Mouse (Mus musculus): ENCODE data around the gene 1700092M07Rik. TPM values are rescaled to one million over a fixed set of nuclear protein-coding genes. Genes with fewer than 3 reads are reported as not detected.
A peak's percentile ranks its signal among the peaks of the same experiment; 100 is the strongest.

1700092M07Rik gene
- polyA plus RNA-seq, 1 experiment from 2014 or later, result 1.7 TPM

GRCm38 (mm10) chr19:8706132-8706667 is 34.3 kb upstream of the 1700092M07Rik start:
- Histone ChIP-seq H3K4me2 (no peak overlapping the region), H3K27me3 (replicated peaks; ENCODE audit: control insufficient read depth, insufficient read depth, low read length) (no peaks in the 10 kb centered on the region), H3K9ac (ENCODE audit: low read depth, low read length) (no peak overlapping the region), H3K4me3 (ENCODE audit: low read depth, low read length) (no peak overlapping the region), H3K36me3 (ENCODE audit: control insufficient read depth, insufficient read depth, low read length) (peaks cover 38% of the 10 kb centered on the region), H3K9me3 (ENCODE audit: control insufficient read depth, low read length) (no peaks in the 10 kb centered on the region), H3K27ac (ENCODE audit: low read depth, low read length) (peak overlapping the region; percentile 53; the same call in 1 of the 2 replicates), H3K4me1 (replicated peaks; ENCODE audit: control insufficient read depth, insufficient read depth, low read length) (peaks cover 27% of the 10 kb centered on the region; the same call in 1 of the 2 replicates)
- WGBS, result 77% methylated on average over 7 of the region's 7 CpGs
- DNase-seq (ENCODE audit: low spot score), result no peak
- ATAC-seq (replicated peaks; ENCODE audit: low FRiP score), result peak; percentile 23

- Histone ChIP-seq H3K4me2 (no peak overlapping the region; the same call in 1 of the 2 replicates), H3K9ac (ENCODE audit: low read depth, low read length) (no peak overlapping the region), H3K27me3 (replicated peaks; ENCODE audit: control insufficient read depth, insufficient read depth, low read length) (no peaks in the 10 kb centered on the region), H3K27ac (ENCODE audit: low read depth, low read length) (peak overlapping the region; percentile 53; the same call in 1 of the 2 replicates), H3K36me3 (ENCODE audit: control insufficient read depth, insufficient read depth, low read length) (peaks cover 43% of the 10 kb centered on the region), H3K9me3 (ENCODE audit: control insufficient read depth, low read length) (no peaks in the 10 kb centered on the region), H3K4me1 (replicated peaks; ENCODE audit: control insufficient read depth, insufficient read depth, low read length) (peaks cover 31% of the 10 kb centered on the region; the same call in 1 of the 2 replicates), H3K4me3 (ENCODE audit: low read depth, low read length) (no peak overlapping the region)
- ATAC-seq (replicated peaks; ENCODE audit: low FRiP score), result peak; percentile 63
- 88% methylated on average over 7 of the region's 7 CpGs for WGBS
- DNase-seq (ENCODE audit: low spot score), result no peak
Measured at GRCm38 (mm10) chr19:8706930-8707329, 33.6 kb upstream of the 1700092M07Rik start.

- no peak overlapping the region for H3K9ac ChIP-seq (ENCODE audit: low read depth, low read length)
- DNase-seq (ENCODE audit: low spot score) (no peak), ATAC-seq (replicated peaks; ENCODE audit: low FRiP score) (no peak)
- 0 out of 2 replicates have a peak overlapping the region, but pooled peaks have one; percentile 3 for H3K4me2 ChIP-seq
- H3K36me3 ChIP-seq (ENCODE audit: control insufficient read depth, insufficient read depth, low read length), result peaks cover 43% of the 10 kb centered on the region
- no peaks in the 10 kb centered on the region for H3K9me3 ChIP-seq (ENCODE audit: control insufficient read depth, low read length)
- no peaks in the 10 kb centered on the region for H3K27me3 ChIP-seq (replicated peaks; ENCODE audit: control insufficient read depth, insufficient read depth, low read length)
- no peak overlapping the region for H3K4me3 ChIP-seq (ENCODE audit: low read depth, low read length)
- 89% methylated on average over 8 of the region's 8 CpGs for WGBS
- no peak overlapping the region for H3K27ac ChIP-seq (ENCODE audit: low read depth, low read length)
- H3K4me1 ChIP-seq (replicated peaks; ENCODE audit: control insufficient read depth, insufficient read depth, low read length), result peaks cover 31% of the 10 kb centered on the region; the same call in 1 of the 2 replicates
Measured at GRCm38 (mm10) chr19:8708954-8709353, 31.6 kb upstream of the 1700092M07Rik start.

GRCm38 (mm10) chr19:8710057-8710456 is 30.5 kb upstream of the 1700092M07Rik start:
- Histone ChIP-seq H3K27ac (ENCODE audit: low read depth, low read length) (no peak overlapping the region), H3K4me3 (ENCODE audit: low read depth, low read length) (no peak overlapping the region), H3K9ac (ENCODE audit: low read depth, low read length) (no peak overlapping the region), H3K4me1 (replicated peaks; ENCODE audit: control insufficient read depth, insufficient read depth, low read length) (peaks cover 40% of the 10 kb centered on the region), H3K9me3 (ENCODE audit: control insufficient read depth, low read length) (no peaks in the 10 kb centered on the region), H3K27me3 (replicated peaks; ENCODE audit: control insufficient read depth, insufficient read depth, low read length) (no peaks in the 10 kb centered on the region), H3K4me2 (peak overlapping the region; percentile 82), H3K36me3 (ENCODE audit: control insufficient read depth, insufficient read depth, low read length) (peaks cover 43% of the 10 kb centered on the region)
- 97% methylated on average over 2 of the region's 2 CpGs for WGBS
- DNase-seq (ENCODE audit: low spot score) (no peak), ATAC-seq (replicated peaks; ENCODE audit: low FRiP score) (no peak)

- H3K27me3 ChIP-seq (replicated peaks; ENCODE audit: control insufficient read depth, insufficient read depth, low read length), result no peaks in the 10 kb centered on the region
- no peak overlapping the region for H3K27ac ChIP-seq (ENCODE audit: low read depth, low read length)
- ATAC-seq (replicated peaks; ENCODE audit: low FRiP score), result no peak
- H3K36me3 ChIP-seq (ENCODE audit: control insufficient read depth, insufficient read depth, low read length), result peaks cover 43% of the 10 kb centered on the region
- no peaks in the 10 kb centered on the region for H3K9me3 ChIP-seq (ENCODE audit: control insufficient read depth, low read length)
- DNase-seq (ENCODE audit: low spot score), result no peak
- H3K4me2 ChIP-seq, result peak overlapping the region; percentile 82
- peak overlapping the region; percentile 98 for H3K9ac ChIP-seq (ENCODE audit: low read depth, low read length)
- 81% methylated on average over 4 of the region's 4 CpGs for WGBS
- H3K4me3 ChIP-seq (ENCODE audit: low read depth, low read length), result peak overlapping the region; percentile 87
- peaks cover 54% of the 10 kb centered on the region for H3K4me1 ChIP-seq (replicated peaks; ENCODE audit: control insufficient read depth, insufficient read depth, low read length)
Measured at GRCm38 (mm10) chr19:8711506-8711905, 29.0 kb upstream of the 1700092M07Rik start.

GRCm38 (mm10) chr19:8711949-8712869 is 28.3 kb upstream of the 1700092M07Rik start:
- Histone ChIP-seq H3K4me2 (peak overlapping the region; percentile 82), H3K9me3 (ENCODE audit: control insufficient read depth, low read length) (no peaks in the 10 kb centered on the region), H3K4me3 (ENCODE audit: low read depth, low read length) (peak overlapping the region; percentile 87), H3K27me3 (replicated peaks; ENCODE audit: control insufficient read depth, insufficient read depth, low read length) (no peaks in the 10 kb centered on the region), H3K9ac (ENCODE audit: low read depth, low read length) (peak overlapping the region; percentile 98), H3K36me3 (ENCODE audit: control insufficient read depth, insufficient read depth, low read length) (peaks cover 38% of the 10 kb centered on the region), H3K27ac (ENCODE audit: low read depth, low read length) (peak overlapping the region; percentile 90), H3K4me1 (replicated peaks; ENCODE audit: control insufficient read depth, insufficient read depth, low read length) (peaks cover 52% of the 10 kb centered on the region)
- 37% methylated on average over 10 of the region's 10 CpGs for WGBS
- ATAC-seq (replicated peaks; ENCODE audit: low FRiP score), result no peak
- DNase-seq (ENCODE audit: low spot score), result no peak

- ATAC-seq (replicated peaks; ENCODE audit: low FRiP score) (peak; percentile 38), DNase-seq (ENCODE audit: low spot score) (peak; percentile 85)
- Histone ChIP-seq H3K4me3 (ENCODE audit: low read depth, low read length) (peak overlapping the region; percentile 87), H3K36me3 (ENCODE audit: control insufficient read depth, insufficient read depth, low read length) (peaks cover 33% of the 10 kb centered on the region), H3K9me3 (ENCODE audit: control insufficient read depth, low read length) (no peaks in the 10 kb centered on the region), H3K4me1 (replicated peaks; ENCODE audit: control insufficient read depth, insufficient read depth, low read length) (peaks cover 48% of the 10 kb centered on the region), H3K27me3 (replicated peaks; ENCODE audit: control insufficient read depth, insufficient read depth, low read length) (no peaks in the 10 kb centered on the region), H3K4me2 (peak overlapping the region; percentile 82), H3K27ac (ENCODE audit: low read depth, low read length) (peak overlapping the region; percentile 90), H3K9ac (ENCODE audit: low read depth, low read length) (peak overlapping the region; percentile 98)
- 0% methylated on average over 13 of the region's 13 CpGs for WGBS
Measured at GRCm38 (mm10) chr19:8712870-8713305, 27.6 kb upstream of the 1700092M07Rik start.

- under 1% methylated on average over 51 of the region's 51 CpGs for WGBS
- H3K4me3 ChIP-seq (ENCODE audit: low read depth, low read length), result peak overlapping the region; percentile 87
- peaks cover 48% of the 10 kb centered on the region for H3K4me1 ChIP-seq (replicated peaks; ENCODE audit: control insufficient read depth, insufficient read depth, low read length)
- peak overlapping the region; percentile 90 for H3K27ac ChIP-seq (ENCODE audit: low read depth, low read length)
- DNase-seq (ENCODE audit: low spot score) (peak; percentile 88), ATAC-seq (replicated peaks; ENCODE audit: low FRiP score) (peak; percentile 84)
- peak overlapping the region; percentile 82 for H3K4me2 ChIP-seq
- H3K9me3 ChIP-seq (ENCODE audit: control insufficient read depth, low read length), result no peaks in the 10 kb centered on the region
- peaks cover 27% of the 10 kb centered on the region for H3K36me3 ChIP-seq (ENCODE audit: control insufficient read depth, insufficient read depth, low read length)
- peak overlapping the region; percentile 98 for H3K9ac ChIP-seq (ENCODE audit: low read depth, low read length)
- no peaks in the 10 kb centered on the region for H3K27me3 ChIP-seq (replicated peaks; ENCODE audit: control insufficient read depth, insufficient read depth, low read length)
Measured at GRCm38 (mm10) chr19:8713306-8713996, 27.1 kb upstream of the 1700092M07Rik start.
